Mouse (Mus musculus): Measurements from ENCODE around the gene St8sia1. TPM values are rescaled to one million over a fixed set of nuclear protein-coding genes. Genes with fewer than 3 reads are reported as not detected.

Gene St8sia1
- total RNA-seq, 2 experiments from 2014 or later = 0.16 to 0.42 TPM

GRCm38 (mm10) chr6:142916271-142916941, 47.8 kb downstream of the St8sia1 start:
- intact Hi-C loops (cut with DNase I; ENCODE audit: low total_unique reads) = no loop called here
- no peak for DNase-seq

- DNase-seq = no peak
- intact Hi-C loops (cut with DNase I; ENCODE audit: low total_unique reads) = no loop called here
Observed at GRCm38 (mm10) chr6:142915464-142915863, 48.8 kb downstream of the St8sia1 start.

GRCm38 (mm10) chr6:142914676-142915075, 49.6 kb downstream of the St8sia1 start:
- DNase-seq = no peak
- intact Hi-C loops (cut with DNase I; ENCODE audit: low total_unique reads) = no loop called here

GRCm38 (mm10) chr6:142911263-142911662, 53.0 kb downstream of the St8sia1 start:
- DNase-seq = no peak
- intact Hi-C loops (cut with DNase I; ENCODE audit: low total_unique reads) = no loop called here

GRCm38 (mm10) chr6:142910721-142911120, 53.5 kb downstream of the St8sia1 start:
- intact Hi-C loops (cut with DNase I; ENCODE audit: low total_unique reads) = no loop called here
- DNase-seq = no peak

- no peak for DNase-seq
- intact Hi-C loops (cut with DNase I; ENCODE audit: low total_unique reads) = no loop called here
Observed at GRCm38 (mm10) chr6:142909771-142910105, 54.5 kb downstream of the St8sia1 start.

- no peak for DNase-seq
- intact Hi-C loops (cut with DNase I; ENCODE audit: low total_unique reads) = no loop called here
Observed at GRCm38 (mm10) chr6:142908911-142909770, 55.1 kb downstream of the St8sia1 start.

GRCm38 (mm10) chr6:142908412-142908811, 55.8 kb downstream of the St8sia1 start:
- intact Hi-C loops (cut with DNase I; ENCODE audit: low total_unique reads) = no loop called here
- no peak for DNase-seq

- DNase-seq = no peak
- intact Hi-C loops (cut with DNase I; ENCODE audit: low total_unique reads) = no loop called here
Observed at GRCm38 (mm10) chr6:142895371-142895770, 68.9 kb downstream of the St8sia1 start.

- intact Hi-C loops (cut with DNase I; ENCODE audit: low total_unique reads) = no loop called here
- DNase-seq = no peak
Observed at GRCm38 (mm10) chr6:142893716-142894115, 70.5 kb downstream of the St8sia1 start.

GRCm38 (mm10) chr6:142890321-142890720, 73.9 kb downstream of the St8sia1 start:
- no peak for DNase-seq
- intact Hi-C loops (cut with DNase I; ENCODE audit: low total_unique reads) = no loop called here

GRCm38 (mm10) chr6:142888970-142889740, 75.1 kb downstream of the St8sia1 start:
- intact Hi-C loops (cut with DNase I; ENCODE audit: low total_unique reads) = no loop called here
- no peak for DNase-seq

- DNase-seq = no peak
- intact Hi-C loops (cut with DNase I; ENCODE audit: low total_unique reads) = no loop called here
Observed at GRCm38 (mm10) chr6:142888346-142888745, 75.9 kb downstream of the St8sia1 start.

- intact Hi-C loops (cut with DNase I; ENCODE audit: low total_unique reads) = no loop called here
- no peak for DNase-seq
Observed at GRCm38 (mm10) chr6:142887375-142887774, 76.9 kb downstream of the St8sia1 start.

GRCm38 (mm10) chr6:142885364-142886154, 78.7 kb downstream of the St8sia1 start:
- DNase-seq = no peak
- intact Hi-C loops (cut with DNase I; ENCODE audit: low total_unique reads) = no loop called here

GRCm38 (mm10) chr6:142884128-142884527, 80.1 kb downstream of the St8sia1 start:
- intact Hi-C loops (cut with DNase I; ENCODE audit: low total_unique reads) = no loop called here
- peak; percentile 16 for DNase-seq

GRCm38 (mm10) chr6:142880849-142881470, 83.3 kb downstream of the St8sia1 start:
- intact Hi-C loops (cut with DNase I; ENCODE audit: low total_unique reads) = no loop called here
- DNase-seq = no peak

- intact Hi-C loops (cut with DNase I; ENCODE audit: low total_unique reads) = no loop called here
Observed at GRCm38 (mm10) chr6:142878744-142879701, 85.2 kb downstream of the St8sia1 start.

More at GRCm38 (mm10) chr6:142878744-142879701, 85.2 kb downstream of the St8sia1 start:
- peak; percentile 19 for DNase-seq

All from gastrocnemius, postnatal 14 days (tissue).